Mouse (Mus musculus) erythroblast, embryonic 14.5 days (primary cell): ENCODE measurements around the gene 2510009E07Rik.

ENCODE experiments used
- GATA1 ChIP-seq: IDR thresholded peaks from 2 replicates; pipeline ENCODE4 v1.6.1; 2012; ENCODE audit warnings: low read length, inconsistent platforms, mixed read lengths
- TAL1 ChIP-seq: IDR thresholded peaks from 3 replicates; pipeline ENCODE4 v1.6.1; 2012; ENCODE audit warnings: low read length, inconsistent platforms, mixed read lengths

- TF ChIP-seq GATA1 (no peak), TAL1 (no peak)
Measured at GRCm38 (mm10) chr16:21606249-21607020, 88.0 kb downstream of the 2510009E07Rik start.
